Mouse (Mus musculus) hindbrain, embryonic 13.5 days (tissue): ENCODE results near the gene Ikzf4. TPM values are rescaled to one million over a fixed set of nuclear protein-coding genes. Genes with fewer than 3 reads are reported as not detected.
"Not testable (repeated sequence)": the region's sequence is repeated elsewhere in the genome, so short reads cannot be mapped to it uniquely, and the experiment has no call there.

Source experiments
- ATAC-seq: fragments of 200-750 bp; cut with Nextera tagmentation; 2 replicates; pipeline ENCODE4 v1.8.0; 2017; ENCODE audit warnings: moderate TSS enrichment; ENCODE audit not compliant: low FRiP score
- H3K27ac ChIP-seq: fragments of 300-500 bp; sonication (generic); 2 replicates; pipeline ENCODE4 v1.5.1; 2015; ENCODE audit warnings: inconsistent platforms, mild to moderate bottlenecking, moderate library complexity
- H3K27me3 ChIP-seq: fragments of 300-500 bp; sonication (generic); 2 replicates; pipeline ENCODE4 v1.6.1; 2015; ENCODE audit warnings: mild to moderate bottlenecking, inconsistent platforms
- H3K36me3 ChIP-seq: fragments of 300-500 bp; sonication (generic); 2 replicates; pipeline ENCODE4 v1.6.1; 2015; ENCODE audit warnings: mild to moderate bottlenecking, inconsistent platforms
- H3K4me1 ChIP-seq: fragments of 300-500 bp; sonication (generic); replicated peaks from 2 replicates; pipeline ENCODE4 v1.6.1; 2015; ENCODE audit warnings: inconsistent platforms
- H3K4me2 ChIP-seq: fragments of 300-500 bp; sonication (generic); 2 replicates; pipeline ENCODE4 v1.6.1; 2015; ENCODE audit warnings: inconsistent platforms, mild to moderate bottlenecking, moderate library complexity
- H3K4me3 ChIP-seq: fragments of 300-500 bp; sonication (generic); 2 replicates; pipeline ENCODE4 v1.5.1; 2015; ENCODE audit warnings: mild to moderate bottlenecking, inconsistent platforms
- H3K9ac ChIP-seq: fragments of 300-500 bp; sonication (generic); 2 replicates; pipeline ENCODE4 v1.6.1; 2015; ENCODE audit warnings: mild to moderate bottlenecking, inconsistent platforms
- H3K9me3 ChIP-seq: fragments of 300-500 bp; sonication (generic); 2 replicates; pipeline ENCODE4 v1.6.1; 2016; ENCODE audit warnings: inconsistent platforms
- WGBS: fragments of 180-500 bp; shearing (Covaris S2); methylation state at CpG from one replicate; pipeline ENCODE4 v1.1.7; 2015; 5-methylcytosine and 5-hydroxymethylcytosine counted together
- polyA plus RNA-seq: library from polyadenylated mRNA; unstranded; fragments of >200 nt; fragmentation: Nextera tagmentation; extraction: Ambion mirVana; gene quantifications from 2 replicates; pipeline ENCODE4 v1.2.1, GENCODE M21; 2015

The Ikzf4 gene
- polyA plus RNA-seq, 1 experiment from 2014 or later, result 15.2 TPM

DNA sequence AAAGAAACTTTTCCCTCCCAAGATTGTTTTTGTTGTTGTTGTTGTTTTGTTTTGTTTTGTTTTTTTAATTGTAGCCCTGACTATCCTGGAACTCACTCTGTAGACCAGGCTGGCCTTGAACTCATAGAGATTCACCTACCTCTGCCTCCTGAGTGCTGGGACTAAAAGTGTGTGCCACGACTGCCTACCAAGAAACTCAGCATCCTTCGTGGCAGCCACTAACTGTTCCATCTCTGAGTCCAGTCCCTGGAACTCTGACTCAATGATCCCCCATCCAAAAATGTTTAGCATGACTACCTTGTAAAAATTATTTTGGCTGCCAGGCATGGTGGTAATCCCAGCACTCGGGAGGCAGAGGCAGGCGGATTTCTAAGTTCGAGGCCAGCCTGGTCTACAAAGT is 26.6 kb downstream of the Ikzf4 start:
- not testable (repeated sequence) for H3K4me1 ChIP-seq, H3K4me2 ChIP-seq, H3K9ac ChIP-seq, H3K4me3 ChIP-seq, ATAC-seq, H3K9me3 ChIP-seq, H3K27me3 ChIP-seq, H3K27ac ChIP-seq
- 91% methylated on average over 5 of the region's 5 CpGs for WGBS
- H3K36me3 ChIP-seq, result peaks cover 19% of the 10 kb centered on the region

DNA sequence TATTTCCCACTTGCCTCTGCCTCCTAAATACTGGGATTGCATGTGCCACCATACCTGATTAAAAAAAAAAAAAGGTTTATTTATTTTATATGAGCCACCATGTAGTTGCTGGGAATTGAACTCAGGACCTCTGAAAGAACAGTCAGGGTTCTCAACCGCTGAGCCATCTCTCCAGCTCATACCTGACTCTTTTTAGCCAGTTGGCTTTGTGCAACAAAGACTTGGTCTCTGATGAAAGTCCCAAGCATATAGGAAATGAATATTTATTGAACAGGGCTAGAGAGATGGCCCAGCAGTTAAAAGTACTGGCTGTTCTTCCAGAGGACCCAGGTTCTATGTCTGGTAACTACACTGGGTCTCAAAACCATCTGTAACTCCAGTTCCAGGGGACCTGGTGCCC is 27.2 kb downstream of the Ikzf4 start:
- 79% methylated on average over 1 of the region's 1 CpGs for WGBS
- no peaks in the 10 kb centered on the region for H3K4me1 ChIP-seq
- peaks cover 13% of the 10 kb centered on the region for H3K36me3 ChIP-seq
- H3K27me3 ChIP-seq, result 0 out of 2 replicates have a peak, but pooled peaks cover 5% of the 10 kb centered on the region
- no peak overlapping the region for H3K4me2 ChIP-seq
- no peaks in the 10 kb centered on the region for H3K9me3 ChIP-seq
- no peak overlapping the region for H3K9ac ChIP-seq
- H3K4me3 ChIP-seq, result no peak overlapping the region
- H3K27ac ChIP-seq, result no peak overlapping the region
- no peak for ATAC-seq

DNA sequence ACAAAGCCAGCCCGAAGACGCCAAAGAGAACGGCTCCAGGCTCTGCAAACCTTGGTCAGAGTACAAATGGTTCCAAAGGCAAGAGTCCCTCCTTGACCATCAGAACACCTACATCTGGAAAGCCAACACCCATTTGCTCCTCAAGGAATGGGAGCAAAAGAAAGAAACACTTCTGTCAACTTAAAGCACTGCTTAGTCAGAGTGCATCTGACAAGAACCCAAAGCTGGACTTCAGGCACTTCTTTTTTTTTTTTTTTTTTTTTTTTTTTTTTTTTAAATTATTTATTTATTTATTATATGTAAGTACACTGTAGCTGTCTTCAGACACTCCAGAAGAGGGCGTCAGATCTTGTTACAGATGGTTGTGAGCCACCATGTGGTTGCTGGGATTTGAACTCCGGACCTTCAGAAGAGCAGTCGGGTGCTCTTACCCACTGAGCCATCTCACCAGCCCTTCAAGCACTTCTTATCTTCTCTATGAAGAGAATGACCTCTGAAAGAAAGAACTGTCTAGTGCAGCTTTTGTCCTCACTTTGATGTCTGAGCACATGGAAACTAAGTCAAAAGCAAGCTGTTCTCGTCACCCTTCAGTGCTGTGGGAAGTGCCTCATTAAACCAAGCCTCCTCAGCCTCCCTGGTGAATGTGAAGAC is 29.9 kb downstream of the Ikzf4 start:
- H3K9ac ChIP-seq, H3K4me2 ChIP-seq, H3K4me3 ChIP-seq, H3K9me3 ChIP-seq, H3K36me3 ChIP-seq, H3K27ac ChIP-seq, ATAC-seq, H3K4me1 ChIP-seq, H3K27me3 ChIP-seq: not testable (repeated sequence)
- 90% methylated on average over 6 of the region's 7 CpGs for WGBS

DNA sequence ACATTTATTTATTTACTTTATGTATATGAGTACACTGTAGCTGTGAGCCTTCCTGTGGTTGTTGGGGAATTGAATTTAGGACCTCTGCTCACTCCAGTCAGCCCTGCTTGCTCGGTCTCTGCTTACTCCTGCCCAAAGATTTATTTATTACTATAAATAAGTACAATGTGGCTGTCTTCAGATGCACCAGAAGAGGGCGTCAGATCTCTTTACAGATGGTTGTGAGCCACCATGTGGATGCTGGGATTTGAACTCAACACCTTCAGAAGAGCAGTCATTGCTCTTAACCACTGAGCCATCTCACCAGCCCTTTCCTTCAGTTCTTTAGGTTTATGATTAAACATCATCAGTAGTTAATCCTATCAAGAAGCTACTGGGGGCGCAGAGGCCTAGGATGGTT is 30.9 kb downstream of the Ikzf4 start:
- WGBS, result 62% methylated on average over 3 of the region's 3 CpGs
- ATAC-seq, result no peak

DNA sequence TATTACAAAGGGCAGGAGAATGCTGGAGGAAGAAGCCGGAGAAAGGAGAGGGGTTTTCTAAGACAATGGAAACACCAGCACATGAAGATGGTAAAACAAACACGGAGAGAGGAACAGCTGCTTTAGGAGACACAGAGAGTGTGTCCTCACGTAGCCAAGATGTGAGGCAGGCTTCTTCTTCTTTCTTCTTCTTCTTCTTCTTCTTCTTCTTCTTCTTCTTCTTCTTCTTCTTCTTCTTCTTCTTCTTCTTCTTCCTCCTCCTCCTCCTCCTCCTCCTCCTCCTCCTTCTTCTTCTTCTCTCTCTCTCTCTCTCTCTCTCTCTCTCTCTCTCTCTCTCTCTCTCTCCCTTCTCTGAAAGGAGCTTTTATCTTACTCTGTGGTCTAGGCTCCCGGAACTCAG is 32.0 kb downstream of the Ikzf4 start:
- WGBS, result 72% methylated on average over 4 of the region's 4 CpGs
- H3K4me2 ChIP-seq, H3K9me3 ChIP-seq, ATAC-seq, H3K36me3 ChIP-seq, H3K4me3 ChIP-seq, H3K27ac ChIP-seq, H3K9ac ChIP-seq, H3K4me1 ChIP-seq, H3K27me3 ChIP-seq: not testable (repeated sequence)

More for the DNA sequence above, 30.9 kb downstream of the Ikzf4 start:
- 0 out of 2 replicates have a peak, but pooled peaks cover 5% of the 10 kb centered on the region for H3K27me3 ChIP-seq
- 0 out of 2 replicates have a peak, but pooled peaks cover 3% of the 10 kb centered on the region for H3K4me1 ChIP-seq
- no peak overlapping the region for H3K27ac ChIP-seq
- no peaks in the 10 kb centered on the region for H3K36me3 ChIP-seq
- no peak overlapping the region for H3K4me2 ChIP-seq
- no peak overlapping the region for H3K4me3 ChIP-seq
- no peak overlapping the region for H3K9ac ChIP-seq
- no peaks in the 10 kb centered on the region for H3K9me3 ChIP-seq

DNA sequence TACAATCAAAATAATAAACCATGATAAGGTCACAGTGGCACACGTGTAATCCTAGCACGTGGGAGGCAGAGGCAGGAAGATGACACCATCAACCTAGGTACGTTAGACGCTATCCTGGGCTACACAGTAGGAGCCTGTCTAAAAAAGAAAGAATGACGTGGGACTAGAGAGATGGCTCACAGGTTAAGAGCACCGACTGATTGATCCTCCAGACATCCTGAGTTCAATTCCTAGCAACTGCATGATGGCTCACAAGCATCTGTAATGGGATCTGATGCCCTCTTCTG is 32.7 kb downstream of the Ikzf4 start:
- 0 out of 2 replicates have a peak, but pooled peaks cover 5% of the 10 kb centered on the region for H3K27me3 ChIP-seq
- no peak overlapping the region for H3K4me3 ChIP-seq
- no peak overlapping the region for H3K4me2 ChIP-seq
- WGBS, result 38% methylated on average over 6 of the region's 6 CpGs
- H3K27ac ChIP-seq, result no peak overlapping the region
- H3K9ac ChIP-seq, result no peak overlapping the region
- H3K36me3 ChIP-seq, result no peaks in the 10 kb centered on the region
- H3K4me1 ChIP-seq, result 0 out of 2 replicates have a peak, but pooled peaks cover 3% of the 10 kb centered on the region
- no peaks in the 10 kb centered on the region for H3K9me3 ChIP-seq
- ATAC-seq, result no peak

DNA sequence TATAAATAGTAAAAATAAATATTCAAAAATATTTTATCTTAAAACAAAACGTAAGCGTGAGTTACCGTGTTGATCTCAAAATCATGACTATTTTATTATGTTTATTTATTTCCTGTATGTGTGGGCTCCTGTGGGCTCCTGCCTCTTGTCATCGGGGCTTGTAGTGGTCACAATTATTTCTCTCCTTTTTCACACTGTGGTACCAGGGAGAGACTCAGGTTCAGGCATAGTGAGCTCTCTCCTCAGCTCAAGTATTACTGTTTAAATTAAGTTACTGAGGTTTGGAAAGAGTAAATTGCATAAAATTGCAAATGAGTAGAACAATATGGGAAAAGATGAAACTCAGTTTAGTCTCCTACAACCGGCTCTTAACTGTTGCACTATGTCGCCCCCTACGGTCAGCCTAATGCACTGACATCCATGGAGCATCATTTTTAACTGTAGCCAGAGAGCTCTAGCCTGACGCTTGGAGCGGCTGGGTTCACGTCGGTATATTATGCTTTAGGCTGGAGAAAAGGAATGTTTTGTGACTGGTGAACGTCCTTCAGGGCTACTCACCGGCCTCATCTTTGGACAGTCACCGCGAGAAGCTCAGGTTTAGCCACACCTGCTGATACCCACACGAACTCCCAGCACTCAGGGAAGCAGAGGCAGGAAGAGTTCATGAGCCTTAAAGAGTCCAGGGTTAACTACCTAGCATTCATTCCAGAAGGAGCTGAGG is 33.2 kb downstream of the Ikzf4 start:
- ATAC-seq, result peak; percentile 10; the same call in 1 of the 2 replicates

DNA sequence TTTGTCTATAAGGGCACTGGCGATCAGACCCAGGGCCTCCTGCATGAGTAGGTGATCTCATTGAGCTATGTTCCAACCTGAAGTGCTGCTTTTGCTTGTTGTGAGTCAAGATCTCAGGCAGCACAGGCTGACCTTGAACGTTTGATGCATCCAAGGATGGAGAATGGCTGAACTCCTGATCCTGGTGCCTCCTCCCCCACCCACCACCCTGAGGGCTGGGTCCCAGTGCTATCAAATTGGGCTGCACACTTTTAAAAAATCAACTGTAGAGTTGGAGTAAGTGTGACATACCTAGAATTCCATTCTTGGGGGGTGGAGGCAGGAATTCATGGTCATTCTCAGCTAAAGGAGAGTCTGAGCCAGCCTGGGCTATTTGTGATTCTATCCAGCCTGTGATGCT is 39.3 kb downstream of the Ikzf4 start:
- Histone ChIP-seq H3K27me3 (no peaks in the 10 kb centered on the region), H3K9me3 (no peaks in the 10 kb centered on the region), H3K9ac (no peak overlapping the region), H3K4me2 (no peak overlapping the region), H3K4me3 (no peak overlapping the region), H3K27ac (no peak overlapping the region), H3K4me1 (no peaks in the 10 kb centered on the region), H3K36me3 (no peaks in the 10 kb centered on the region)
- WGBS, result 44% methylated on average over 2 of the region's 2 CpGs
- no peak for ATAC-seq

More for the DNA sequence above, 33.2 kb downstream of the Ikzf4 start:
- H3K27ac ChIP-seq, result no peak overlapping the region
- no peak overlapping the region for H3K9ac ChIP-seq
- H3K36me3 ChIP-seq, result no peaks in the 10 kb centered on the region
- H3K4me3 ChIP-seq, result no peak overlapping the region
- 17% methylated on average over 16 of the region's 16 CpGs for WGBS
- H3K27me3 ChIP-seq, result 0 out of 2 replicates have a peak, but pooled peaks cover 5% of the 10 kb centered on the region
- 0 out of 2 replicates have a peak, but pooled peaks cover 3% of the 10 kb centered on the region for H3K4me1 ChIP-seq
- no peak overlapping the region for H3K4me2 ChIP-seq
- no peaks in the 10 kb centered on the region for H3K9me3 ChIP-seq

DNA sequence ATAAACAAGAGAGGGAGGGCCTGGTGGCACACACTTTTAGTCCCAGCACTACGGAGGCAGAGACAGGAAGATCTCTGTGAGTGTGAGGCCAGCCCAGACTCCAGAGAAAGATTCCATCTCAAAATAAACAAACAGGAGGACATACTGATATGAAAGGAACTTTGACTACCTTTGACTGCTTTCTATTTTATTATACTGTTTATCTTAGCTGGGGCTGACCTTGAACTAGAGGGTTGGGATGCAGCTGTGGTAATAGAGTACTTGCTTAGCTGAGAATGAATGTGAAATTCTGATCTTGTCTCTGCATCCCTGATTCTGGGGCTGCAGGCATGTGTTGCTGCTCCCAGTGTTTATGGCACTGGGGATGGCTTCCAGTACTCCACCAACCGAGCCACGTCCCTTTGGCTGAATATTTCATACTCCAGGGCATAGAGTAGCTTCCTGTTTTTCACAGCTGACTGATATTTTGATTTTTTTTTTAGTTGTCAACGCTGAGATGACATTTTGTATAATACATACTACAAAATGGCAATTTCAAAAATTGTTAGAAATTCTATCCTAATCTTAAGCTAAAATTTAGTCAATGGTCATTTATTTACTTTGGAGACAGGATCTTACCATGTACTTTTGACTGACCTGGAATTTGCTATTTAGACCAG is 43.2 kb downstream of the Ikzf4 start:
- Histone ChIP-seq H3K36me3 (no peaks in the 10 kb centered on the region), H3K27ac (no peak overlapping the region), H3K9me3 (no peaks in the 10 kb centered on the region), H3K27me3 (no peaks in the 10 kb centered on the region), H3K4me2 (no peak overlapping the region), H3K4me1 (no peaks in the 10 kb centered on the region), H3K9ac (no peak overlapping the region), H3K4me3 (no peak overlapping the region)
- WGBS, result 87% methylated on average over 4 of the region's 4 CpGs
- no peak for ATAC-seq

DNA sequence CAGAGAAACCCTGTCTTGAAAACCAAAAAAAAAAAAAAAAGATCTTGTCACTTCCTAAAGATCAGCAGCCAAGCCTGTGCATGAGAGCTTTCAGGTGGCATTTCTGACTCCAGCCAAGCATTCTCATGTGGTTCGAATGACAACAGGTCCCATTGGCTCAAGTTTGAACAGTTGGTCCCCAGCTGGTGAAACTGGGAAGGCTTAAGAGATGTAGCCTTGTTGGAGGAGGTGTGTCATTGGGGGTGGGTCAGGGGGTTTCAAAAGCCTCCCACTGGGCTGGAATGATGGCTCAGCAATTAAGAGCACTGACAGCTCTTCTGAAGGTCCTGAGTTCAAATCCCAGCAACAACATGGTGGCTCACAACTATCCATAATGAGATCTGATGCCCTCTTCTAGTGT is 44.3 kb downstream of the Ikzf4 start:
- Histone ChIP-seq H3K27ac (no peak overlapping the region), H3K27me3 (no peaks in the 10 kb centered on the region), H3K9me3 (no peaks in the 10 kb centered on the region), H3K4me3 (no peak overlapping the region), H3K36me3 (no peaks in the 10 kb centered on the region), H3K9ac (no peak overlapping the region), H3K4me2 (no peak overlapping the region), H3K4me1 (no peaks in the 10 kb centered on the region)
- 93% methylated on average over 1 of the region's 1 CpGs for WGBS
- no peak for ATAC-seq

DNA sequence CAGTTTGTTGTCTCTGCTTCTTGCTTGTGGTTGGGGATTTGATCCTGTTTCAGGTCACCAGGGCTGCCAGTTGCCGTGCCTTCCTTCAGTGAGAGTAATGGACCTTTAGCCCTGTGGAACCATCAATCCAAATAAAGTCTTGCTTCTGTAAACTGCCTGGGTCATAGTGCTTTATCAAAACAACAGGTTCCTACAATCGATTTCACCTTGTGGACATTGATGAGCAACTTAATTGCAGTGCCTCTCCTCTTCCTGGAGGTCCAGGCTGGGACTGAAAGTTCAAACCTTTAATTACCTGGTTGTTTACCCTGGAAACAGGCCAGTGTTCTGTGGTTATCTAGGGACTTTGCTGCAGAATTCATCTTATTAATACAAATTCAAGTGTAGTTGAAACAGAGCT is 47.3 kb downstream of the Ikzf4 start:
- Histone ChIP-seq H3K4me2 (no peak overlapping the region), H3K36me3 (no peaks in the 10 kb centered on the region), H3K27ac (no peak overlapping the region), H3K27me3 (no peaks in the 10 kb centered on the region), H3K9me3 (no peaks in the 10 kb centered on the region), H3K4me3 (no peak overlapping the region), H3K4me1 (no peaks in the 10 kb centered on the region), H3K9ac (no peak overlapping the region)
- WGBS, result 81% methylated on average over 2 of the region's 2 CpGs
- ATAC-seq, result no peak

DNA sequence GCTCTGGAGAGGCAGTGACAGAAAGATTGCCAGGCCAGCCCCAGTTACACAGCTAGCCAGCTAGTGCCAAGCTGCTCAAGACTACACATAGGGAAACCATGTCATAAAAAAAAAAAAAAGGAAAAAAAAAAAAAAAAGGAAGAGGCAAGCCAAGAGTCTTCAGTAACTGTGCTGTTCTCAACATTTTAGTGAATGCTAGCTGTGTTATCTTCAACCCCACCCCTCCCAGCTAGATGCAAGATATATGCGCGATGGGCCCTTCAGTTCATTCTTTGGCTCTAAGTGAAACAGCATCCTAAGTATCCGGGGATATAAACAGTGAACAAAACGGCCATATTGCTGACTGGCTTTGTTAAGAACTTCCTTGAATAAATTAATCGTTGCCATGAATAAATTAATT is 53.0 kb downstream of the Ikzf4 start:
- Histone ChIP-seq H3K9me3 (no peaks in the 10 kb centered on the region), H3K4me2 (no peak overlapping the region), H3K36me3 (no peaks in the 10 kb centered on the region), H3K4me3 (no peak overlapping the region), H3K27me3 (peaks cover 35% of the 10 kb centered on the region), H3K4me1 (peaks cover 19% of the 10 kb centered on the region), H3K9ac (no peak overlapping the region), H3K27ac (no peak overlapping the region)
- 65% methylated on average over 5 of the region's 5 CpGs for WGBS
- ATAC-seq, result no peak
